In genomic region chrX:122744496-122744895, GRCm38 (mm10) we compare ENCODE assay signal across 20 mouse cellular contexts.
DNase-seq lines count a peak whose midpoint lies in the region; TF ChIP-seq lines count a peak whose summit lies in the region.
"Had no signal": no experiment of that assay in that cellular context is flagged by ENCODE, and none has a peak within 500 bp of the region (broad histone marks: within the 10 kb centered on the region; RNA-seq: fewer than 3 reads in every experiment).

No protein-coding gene starts in this region.

- DNase-seq in brain, embryonic 14.5 days (ENCODE audit: low read depth), result peak; percentile 0
- DNase-seq in retina, postnatal 1 day, result peak; percentile 83
- DNase-seq in thymus, adult 2 months, result no peak
- DNase-seq in layer of hippocampus, adult 8-10 months (ENCODE audit: low spot score in 2 of 2), result no peak
- DNase-seq in hindbrain, embryonic 10.5 days (ENCODE audit: low spot score), result no peak
- DNase-seq: adrenal gland, adult 8-10 months; adrenal gland, postnatal 14 days; adrenal gland, postnatal 36 days; cerebellum, adult 11 months; cerebellum, adult 18-20 months; cerebellum, adult 8-10 months; cerebellum, adult 9-11 months; cerebellum, postnatal 14 days; cerebellum, postnatal 36 days; embryo, embryonic 11 days had no signal

- no peaks in the 10 kb centered on the region for H3K36me3 ChIP-seq in thymus, adult 2 months (ENCODE audit: control insufficient read depth, insufficient read depth, low read length)
- no peaks in the 10 kb centered on the region for H3K36me3 ChIP-seq in hindbrain, embryonic 10.5 days
- H3K36me3 ChIP-seq: embryonic facial prominence, embryonic 13.5 days; embryonic facial prominence, embryonic 15.5 days; forebrain, embryonic 10.5 days; forebrain, embryonic 12.5 days had no signal

- no peak for TF ChIP-seq CTCF in brain, embryonic 14.5 days (IDR thresholded peaks at IDR 0.05; ENCODE audit: borderline replicate concordance, extremely low read depth, insufficient read depth, insufficient read length)
- TF ChIP-seq CTCF in thymus, adult 2 months (IDR thresholded peaks at IDR 0.05; ENCODE audit: borderline replicate concordance, control insufficient read depth, extremely low read depth, insufficient read depth, low read length, poor library complexity), result no peak

- H3K27me3 ChIP-seq in thymus, adult 2 months (ENCODE audit: control insufficient read depth, insufficient read depth, low read length), result no peaks in the 10 kb centered on the region
- H3K27me3 ChIP-seq in hindbrain, embryonic 10.5 days (ENCODE audit: insufficient read depth, poor library complexity, severe bottlenecking), result no peaks in the 10 kb centered on the region
- H3K27me3 ChIP-seq: embryonic facial prominence, embryonic 13.5 days; embryonic facial prominence, embryonic 15.5 days; forebrain, embryonic 12.5 days had no signal

- no peak overlapping the region for H3K27ac ChIP-seq in thymus, adult 2 months (ENCODE audit: control insufficient read depth, insufficient read depth, low read length)
- H3K27ac ChIP-seq in hindbrain, embryonic 10.5 days, result no peak overlapping the region
- H3K27ac ChIP-seq: embryonic facial prominence, embryonic 13.5 days; embryonic facial prominence, embryonic 15.5 days; forebrain, embryonic 10.5 days; forebrain, embryonic 12.5 days had no signal

- H3K4me3 ChIP-seq in thymus, adult 2 months (ENCODE audit: control insufficient read depth, insufficient read depth, low read length), result no peak overlapping the region
- H3K4me3 ChIP-seq in hindbrain, embryonic 10.5 days, result no peak overlapping the region
- H3K4me3 ChIP-seq: embryonic facial prominence, embryonic 13.5 days; embryonic facial prominence, embryonic 15.5 days; erythroblast, embryonic 14.5 days; forebrain, embryonic 10.5 days; forebrain, embryonic 12.5 days had no signal

- no peak for TF ChIP-seq POLR2A in brain, embryonic 14.5 days (IDR thresholded peaks at IDR 0.05; ENCODE audit: borderline replicate concordance, extremely low read depth, insufficient read depth, insufficient read length, poor library complexity, severe bottlenecking)
- TF ChIP-seq POLR2A in thymus, adult 2 months (IDR thresholded peaks at IDR 0.05; ENCODE audit: control insufficient read depth, extremely low read depth, insufficient read depth, low read length, poor library complexity), result no peak

- H3K4me1 ChIP-seq in thymus, adult 2 months (replicated peaks; ENCODE audit: control insufficient read depth, insufficient read depth, low read length), result no peaks in the 10 kb centered on the region
- no peaks in the 10 kb centered on the region for H3K4me1 ChIP-seq in hindbrain, embryonic 10.5 days (replicated peaks)
- H3K4me1 ChIP-seq: embryonic facial prominence, embryonic 13.5 days; embryonic facial prominence, embryonic 15.5 days; forebrain, embryonic 10.5 days; forebrain, embryonic 12.5 days had no signal

- H3K9me3 ChIP-seq in hindbrain, embryonic 10.5 days, result no peaks in the 10 kb centered on the region
- H3K9me3 ChIP-seq: embryonic facial prominence, embryonic 13.5 days; embryonic facial prominence, embryonic 15.5 days; forebrain, embryonic 10.5 days; forebrain, embryonic 12.5 days had no signal

Comparison
In these comparisons a context has a peak if more than half of its experiments do, and no peak if none do; other contexts are left out.
1. DNase-seq: peak in brain, embryonic 14.5 days (single experiment) and retina, postnatal 1 day (single experiment); none in thymus, adult 2 months (single experiment), layer of hippocampus, adult 8-10 months (0 of 2) and hindbrain, embryonic 10.5 days (single experiment).